Mouse (Mus musculus) cerebellum, adult 2 months (tissue): ENCODE data around the gene Prss42.

ENCODE experiments used
- CTCF ChIP-seq: fragments of 200-500 bp; IDR thresholded peaks from 2 replicates; pipeline ENCODE4 v1.5.1; 2011; ENCODE audit warnings: low read depth, mild to moderate bottlenecking, control low read depth, low read length, moderate library complexity, borderline replicate concordance; ENCODE audit not compliant: insufficient read depth
- POLR2A ChIP-seq: fragments of 200-500 bp; IDR thresholded peaks from 2 replicates; pipeline ENCODE4 v1.6.1; 2011; ENCODE audit warnings: low read length, control low read depth, borderline replicate concordance; ENCODE audit not compliant: insufficient read depth

DNA sequence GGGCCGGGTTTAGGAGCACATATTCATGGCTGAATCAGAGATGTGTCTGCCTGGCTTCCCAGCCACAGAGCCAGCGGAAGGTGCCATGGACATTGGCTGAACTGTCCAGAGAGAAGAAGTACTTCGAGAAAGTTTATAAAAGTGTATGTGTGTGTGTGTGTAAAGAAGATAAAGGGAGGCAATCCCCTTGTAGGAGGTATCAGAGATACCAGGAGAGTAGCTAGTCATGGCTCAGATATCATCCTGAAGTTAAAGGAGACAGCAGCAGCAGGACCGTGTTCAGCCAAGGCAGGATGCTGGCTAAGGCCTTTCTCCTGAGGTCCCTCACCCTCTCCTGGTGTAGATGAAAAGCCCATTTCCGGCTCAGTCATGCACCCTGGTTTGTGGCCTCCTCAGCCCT is 46.6 kb upstream of the Prss42 start:
- TF ChIP-seq CTCF (no peak), POLR2A (no peak)
